Mouse (Mus musculus) small intestine, adult 2 months (tissue): ENCODE data around the gene Bcl2l14.

Experiments
- CTCF ChIP-seq: fragments of 200-500 bp; IDR thresholded peaks from 2 replicates; pipeline ENCODE4 v1.5.1; 2012; ENCODE audit warnings: low read depth, mild to moderate bottlenecking, control low read depth, inconsistent platforms, low read length, moderate library complexity, mixed read lengths; ENCODE audit not compliant: insufficient replicate concordance, insufficient read length; ENCODE audit errors: extremely low read depth
- POLR2A ChIP-seq: fragments of 200-500 bp; IDR thresholded peaks from 2 replicates; pipeline ENCODE4 v1.6.1; 2012; ENCODE audit warnings: low read depth, mild to moderate bottlenecking, control low read depth, inconsistent platforms, low read length, moderate library complexity

DNA sequence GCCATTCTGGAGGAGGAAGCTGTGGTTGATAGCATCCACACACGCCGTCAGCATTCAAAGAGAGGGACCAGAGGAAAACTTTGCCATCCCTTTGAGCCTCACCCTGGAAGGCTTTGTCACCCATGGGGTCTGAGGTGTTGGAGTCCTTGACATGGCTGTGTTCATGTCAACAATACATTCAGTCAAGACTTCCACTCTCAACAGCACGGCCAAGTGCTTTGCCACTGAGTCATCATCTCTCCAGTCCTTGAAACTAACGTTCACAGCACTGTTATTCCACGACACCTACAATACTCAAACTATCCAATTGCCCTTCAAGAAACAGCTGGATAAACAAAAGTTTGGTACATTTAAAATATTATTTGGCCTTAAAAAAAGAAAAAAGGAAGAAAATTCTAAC, 46.1 kb downstream of the Bcl2l14 start:
- TF ChIP-seq CTCF (no peak), POLR2A (no peak)
